Mouse (Mus musculus) stomach, postnatal 0 days (tissue): ENCODE measurements at regions not wholly inside any gene's neighbourhood (a gene's known extent, or its start where the extent isn't known, plus 50 kb on each side); places are given as distances from the start of the nearest gene placed in this dataset.
"Not testable (repeated sequence)": the region's sequence is repeated elsewhere in the genome, so short reads cannot be mapped to it uniquely, and the experiment has no call there.

ENCODE experiments used
- ATAC-seq: fragments of 200-750 bp; cut with Nextera tagmentation; 2 replicates; pipeline ENCODE4 v1.8.0; 2017; ENCODE audit not compliant: low FRiP score, low TSS enrichment
- DNase-seq: peaks from one replicate; pipeline ENCODE4 v3.0.0-alpha.2; 2016; ENCODE audit warnings: low spot score
- H3K27ac ChIP-seq: fragments of 300-500 bp; sonication (generic); replicated peaks from 2 replicates; pipeline ENCODE4 v1.5.1; 2014; ENCODE audit warnings: mild to moderate bottlenecking, control low read depth
- H3K27me3 ChIP-seq: fragments of 300-500 bp; sonication (generic); 2 replicates; pipeline ENCODE4 v1.6.1; 2014; ENCODE audit warnings: low read length; ENCODE audit not compliant: control insufficient read depth, insufficient read depth
- H3K36me3 ChIP-seq: fragments of 300-500 bp; sonication (generic); 2 replicates; pipeline ENCODE4 v1.6.1; 2014; ENCODE audit warnings: low read length, mixed read lengths; ENCODE audit not compliant: control insufficient read depth, insufficient read depth
- H3K4me1 ChIP-seq: fragments of 300-500 bp; sonication (generic); replicated peaks from 2 replicates; pipeline ENCODE4 v1.6.1; 2014; ENCODE audit warnings: antibody characterized with exemption; ENCODE audit not compliant: control insufficient read depth, insufficient read depth
- H3K4me2 ChIP-seq: fragments of 300-500 bp; sonication (generic); replicated peaks from 2 replicates; pipeline ENCODE4 v1.6.1; 2014; ENCODE audit warnings: low read depth, mild to moderate bottlenecking, control low read depth, moderate library complexity
- H3K4me3 ChIP-seq: fragments of 300-500 bp; sonication (generic); 2 replicates; pipeline ENCODE4 v1.5.1; 2014; ENCODE audit warnings: low read depth, low read length, control low read depth
- H3K9ac ChIP-seq: fragments of 300-500 bp; sonication (generic); 2 replicates; pipeline ENCODE4 v1.6.1; 2014; ENCODE audit warnings: mild to moderate bottlenecking, low read length, control low read depth, mixed read lengths
- H3K9me3 ChIP-seq: fragments of 300-500 bp; sonication (generic); 2 replicates; pipeline ENCODE4 v1.6.1; 2016; ENCODE audit warnings: low read length; ENCODE audit not compliant: control insufficient read depth
- CTCF ChIP-seq: IDR thresholded peaks from 2 replicates; pipeline ENCODE4 v1.5.1; 2016; ENCODE audit warnings: antibody characterized with exemption, low read depth, mild to moderate bottlenecking, moderate library complexity
- EP300 ChIP-seq: optimal IDR thresholded peaks from 2 replicates; pipeline ENCODE3; 2016; ENCODE audit warnings: antibody characterized with exemption
- WGBS: fragments of 180-500 bp; shearing (Covaris S2); extraction: QIAGEN DNeasy Blood & Tissue Kit; methylation state at CpG from one replicate; pipeline ENCODE4 v1.1.7; 2014; 5-methylcytosine and 5-hydroxymethylcytosine counted together

DNA sequence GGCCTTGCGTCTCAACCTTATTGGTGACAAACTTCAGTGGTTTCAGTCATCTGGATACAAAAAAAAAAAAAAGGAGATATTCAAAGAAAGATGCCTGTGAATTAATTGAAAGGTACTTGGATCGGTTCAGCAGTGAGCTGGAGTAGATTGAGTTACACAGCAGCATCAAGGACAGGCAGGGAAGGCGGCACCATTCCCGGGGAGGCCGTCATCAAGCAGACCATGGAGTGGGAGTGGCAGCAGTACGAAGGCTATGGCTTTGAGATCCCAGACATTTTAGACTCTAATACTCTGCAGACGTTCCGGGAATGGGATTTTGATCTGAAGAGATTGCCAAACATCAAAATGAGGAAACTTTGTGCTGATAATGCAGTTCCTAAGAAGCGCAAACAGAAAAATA lies 750.8 kb downstream of the Crisp4 start:
- no peaks in the 10 kb centered on the region for H3K27me3 ChIP-seq
- no peak overlapping the region for H3K4me2 ChIP-seq
- 77% methylated on average over 9 of the region's 9 CpGs for WGBS
- no peak overlapping the region for H3K9ac ChIP-seq
- ATAC-seq (no peak), DNase-seq (no peak)
- no peak for TF ChIP-seq EP300
- TF ChIP-seq CTCF: no peak
- no peak overlapping the region for H3K4me3 ChIP-seq
- H3K36me3 ChIP-seq: no peaks in the 10 kb centered on the region
- H3K27ac ChIP-seq: no peak overlapping the region
- H3K9me3 ChIP-seq: no peaks in the 10 kb centered on the region
- H3K4me1 ChIP-seq: no peaks in the 10 kb centered on the region

DNA sequence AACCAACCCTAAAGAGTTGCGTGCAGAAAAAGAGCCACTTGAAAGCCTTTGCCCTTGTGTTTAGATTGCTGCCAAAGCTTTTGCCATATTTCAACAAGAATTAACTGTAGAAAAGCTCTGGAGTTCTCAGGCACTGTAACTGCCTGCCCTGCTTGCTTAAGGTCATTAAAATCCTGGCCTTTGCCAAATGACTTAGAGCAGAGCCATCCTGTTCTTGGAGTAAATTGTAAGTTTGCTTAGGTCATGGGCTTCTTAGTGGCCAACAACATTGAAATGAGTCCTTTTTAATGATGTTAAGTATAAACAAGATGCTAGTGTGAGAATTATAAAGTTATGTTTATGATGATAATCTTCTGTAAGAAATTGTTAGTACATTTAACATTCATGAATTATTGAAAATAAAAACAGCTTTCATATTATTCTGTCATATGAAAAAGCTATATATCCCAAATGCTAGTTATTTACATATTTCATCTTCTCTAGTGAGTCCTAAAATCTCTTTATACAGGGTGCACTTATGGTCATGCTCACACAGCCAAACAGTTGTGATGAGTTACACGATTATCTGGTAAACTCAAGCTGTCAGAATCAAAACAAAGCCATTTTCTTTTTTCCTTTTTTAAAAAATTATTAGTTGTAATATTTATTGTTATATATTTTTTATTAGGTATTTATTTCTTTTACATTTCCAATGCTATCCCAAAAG lies 753.4 kb downstream of the Crisp4 start:
- WGBS: 49% methylated on average over 2 of the region's 2 CpGs
- Histone ChIP-seq H3K36me3 (no peaks in the 10 kb centered on the region), H3K4me3 (no peak overlapping the region), H3K27ac (no peak overlapping the region), H3K9ac (no peak overlapping the region), H3K27me3 (no peaks in the 10 kb centered on the region), H3K4me1 (no peaks in the 10 kb centered on the region), H3K4me2 (no peak overlapping the region), H3K9me3 (no peaks in the 10 kb centered on the region)
- DNase-seq (no peak), ATAC-seq (peak; percentile 24; the same call in 1 of the 2 replicates)
- TF ChIP-seq CTCF: no peak
- no peak for TF ChIP-seq EP300

DNA sequence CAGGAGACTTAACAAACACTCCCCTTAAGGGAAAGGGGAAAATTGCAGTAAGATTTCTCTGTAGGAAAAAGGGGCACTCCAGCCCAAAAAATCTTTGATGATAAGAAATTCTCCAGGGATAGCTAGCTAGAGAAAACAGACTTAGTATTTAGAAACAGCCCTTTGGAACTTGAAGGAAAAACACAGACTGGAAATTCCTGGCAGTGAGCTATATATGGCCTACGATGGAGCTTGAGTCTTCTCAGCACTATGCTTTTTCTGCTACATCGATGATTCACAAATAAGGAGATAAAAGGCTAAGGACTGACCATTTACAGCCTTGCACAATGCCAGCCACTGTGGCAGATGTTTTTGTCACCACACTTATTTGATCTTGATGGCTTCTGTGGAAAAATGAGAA lies 768.1 kb downstream of the Crisp4 start:
- H3K27me3 ChIP-seq: no peaks in the 10 kb centered on the region
- H3K9ac ChIP-seq: no peak overlapping the region
- 55% methylated on average over 2 of the region's 2 CpGs for WGBS
- ATAC-seq: no peak
- H3K4me1 ChIP-seq: no peaks in the 10 kb centered on the region
- H3K36me3 ChIP-seq: no peaks in the 10 kb centered on the region
- TF ChIP-seq EP300 (no peak), CTCF (no peak)
- no peaks in the 10 kb centered on the region for H3K9me3 ChIP-seq
- no peak overlapping the region for H3K27ac ChIP-seq
- no peak for DNase-seq
- H3K4me2 ChIP-seq: no peak overlapping the region
- H3K4me3 ChIP-seq: no peak overlapping the region

DNA sequence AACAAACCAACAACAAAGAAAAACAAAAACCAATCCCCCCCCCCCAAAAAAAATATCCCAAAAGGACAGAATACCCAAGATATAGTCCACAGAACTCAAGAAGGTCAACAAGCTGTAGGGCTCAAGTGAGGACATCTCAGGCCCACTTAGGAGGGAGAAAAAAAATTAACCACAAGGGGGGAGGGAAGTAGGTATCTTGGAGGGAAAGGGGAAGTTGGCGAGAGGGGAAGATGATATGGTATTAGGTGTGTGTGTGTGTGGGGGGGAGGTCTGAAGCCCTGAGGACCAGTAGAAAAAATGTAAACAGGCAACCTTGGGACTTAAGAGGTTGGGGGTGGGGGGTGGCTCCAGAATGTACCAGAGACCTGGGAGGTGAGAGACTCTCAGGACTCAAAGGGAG lies 797.4 kb downstream of the Crisp4 start:
- Histone ChIP-seq H3K4me1 (no peaks in the 10 kb centered on the region), H3K4me2 (no peak overlapping the region), H3K9me3 (no peaks in the 10 kb centered on the region), H3K27ac (no peak overlapping the region), H3K9ac (no peak overlapping the region), H3K27me3 (no peaks in the 10 kb centered on the region), H3K4me3 (no peak overlapping the region), H3K36me3 (no peaks in the 10 kb centered on the region)
- 69% methylated on average over 1 of the region's 1 CpGs for WGBS
- TF ChIP-seq CTCF (no peak), EP300 (no peak)
- DNase-seq: no peak
- ATAC-seq: no peak

DNA sequence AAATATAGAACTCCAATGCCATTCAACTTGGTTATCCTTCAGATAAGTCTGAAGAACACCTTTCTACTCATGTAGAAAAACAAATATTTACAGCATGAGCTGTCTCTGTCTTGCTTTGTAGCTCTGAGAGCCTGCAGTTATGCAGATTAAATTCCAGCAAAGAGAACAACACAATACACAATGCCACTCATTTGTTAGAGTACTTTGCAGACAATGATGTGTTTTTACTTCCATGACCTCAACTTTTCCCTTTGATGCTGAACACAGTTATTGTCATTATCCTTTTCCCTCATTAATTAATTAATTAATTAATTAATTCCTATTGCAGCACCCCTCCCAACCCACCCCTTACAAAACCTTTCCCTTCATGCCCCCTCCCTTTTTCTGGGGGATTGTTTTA lies 807.9 kb downstream of the Crisp4 start:
- Histone ChIP-seq H3K36me3 (no peaks in the 10 kb centered on the region), H3K27ac (no peak overlapping the region)

DNA sequence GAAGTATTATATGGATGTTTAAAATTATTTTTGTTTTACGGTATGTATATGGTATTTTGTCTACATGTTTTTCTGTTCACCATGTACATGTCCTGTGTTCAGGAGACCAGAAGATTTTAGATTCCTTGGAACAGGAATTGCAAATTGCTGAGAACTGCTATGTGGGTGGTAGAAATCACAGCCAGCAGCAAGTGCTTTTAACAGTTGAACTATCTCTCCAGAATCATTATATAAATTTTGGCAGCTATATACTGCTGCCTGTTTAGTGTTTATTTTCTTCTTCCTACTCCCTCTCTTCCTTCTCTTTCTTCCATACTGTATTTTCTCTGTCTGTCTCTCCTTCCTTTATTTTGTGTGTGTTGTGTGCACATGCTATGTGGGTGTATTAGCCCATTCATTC lies 834.3 kb downstream of the Crisp4 start:
- 87% methylated on average over 1 of the region's 1 CpGs for WGBS
- H3K9ac ChIP-seq, H3K4me2 ChIP-seq, H3K4me3 ChIP-seq, H3K27ac ChIP-seq, DNase-seq, H3K27me3 ChIP-seq, ATAC-seq, H3K9me3 ChIP-seq, H3K4me1 ChIP-seq, H3K36me3 ChIP-seq: not testable (repeated sequence)

More for the DNA sequence above, 807.9 kb downstream of the Crisp4 start:
- Histone ChIP-seq H3K4me1 (no peaks in the 10 kb centered on the region), H3K9me3 (no peaks in the 10 kb centered on the region), H3K27me3 (no peaks in the 10 kb centered on the region), H3K4me2 (no peak overlapping the region), H3K4me3 (no peak overlapping the region), H3K9ac (no peak overlapping the region)
- no peak for DNase-seq
- TF ChIP-seq EP300: no peak
- no peak for TF ChIP-seq CTCF
- no peak for ATAC-seq

DNA sequence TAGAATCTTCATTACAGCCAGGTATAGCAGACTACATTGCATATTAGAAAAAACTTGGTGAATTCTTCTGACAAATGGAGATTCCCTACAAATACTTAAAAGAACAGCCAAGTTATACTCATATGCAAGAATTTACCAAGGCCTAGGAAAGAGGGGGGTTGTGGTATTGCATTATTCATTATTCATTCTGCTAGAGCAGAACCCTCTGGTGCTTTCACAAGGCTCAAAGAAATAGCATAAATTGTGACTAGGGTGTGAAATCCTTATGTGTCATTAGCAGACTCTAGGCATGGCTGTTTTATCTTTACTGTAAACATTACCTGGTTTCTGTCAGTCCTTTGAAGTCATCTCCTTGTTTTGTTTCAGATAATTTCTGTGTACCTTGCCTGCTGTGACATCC lies 835.8 kb downstream of the Crisp4 start:
- not testable (repeated sequence) for H3K9ac ChIP-seq, H3K4me1 ChIP-seq, ATAC-seq, DNase-seq, H3K4me2 ChIP-seq, H3K27me3 ChIP-seq, H3K36me3 ChIP-seq, H3K27ac ChIP-seq, H3K9me3 ChIP-seq, H3K4me3 ChIP-seq
